Mouse (Mus musculus) layer of hippocampus, adult 9-10 months (tissue): ENCODE results near the gene S100a7a.

ENCODE experiments used
- DNase-seq: peaks from one replicate; pipeline ENCODE4 v3.0.0; 2022; ENCODE audit warnings: low spot score

The S100a7a gene

DNA sequence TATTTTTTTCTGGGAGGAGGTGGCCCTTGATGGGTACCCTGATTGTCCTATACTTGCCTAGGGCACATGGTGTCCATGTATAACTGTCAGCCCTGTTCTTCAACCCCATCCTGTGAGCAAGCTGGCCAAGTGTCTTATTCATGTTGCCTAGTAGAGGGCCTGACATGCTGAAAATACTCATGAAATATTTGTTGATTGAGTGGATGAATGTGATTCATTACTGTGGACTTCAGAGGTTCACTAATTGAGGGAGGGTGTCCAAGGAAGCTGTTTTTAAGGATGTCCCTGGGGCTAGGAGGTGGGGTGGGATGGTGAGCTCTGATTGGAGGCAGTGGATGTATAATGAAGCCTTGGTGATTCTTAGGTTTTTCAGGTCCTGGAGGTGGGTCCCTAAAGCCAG is at the start of gene S100a7a:
S100a7a (plus strand) TSS at position 301 of the 400 bp plus-strand sequence.
- DNase-seq = no peak

DNA sequence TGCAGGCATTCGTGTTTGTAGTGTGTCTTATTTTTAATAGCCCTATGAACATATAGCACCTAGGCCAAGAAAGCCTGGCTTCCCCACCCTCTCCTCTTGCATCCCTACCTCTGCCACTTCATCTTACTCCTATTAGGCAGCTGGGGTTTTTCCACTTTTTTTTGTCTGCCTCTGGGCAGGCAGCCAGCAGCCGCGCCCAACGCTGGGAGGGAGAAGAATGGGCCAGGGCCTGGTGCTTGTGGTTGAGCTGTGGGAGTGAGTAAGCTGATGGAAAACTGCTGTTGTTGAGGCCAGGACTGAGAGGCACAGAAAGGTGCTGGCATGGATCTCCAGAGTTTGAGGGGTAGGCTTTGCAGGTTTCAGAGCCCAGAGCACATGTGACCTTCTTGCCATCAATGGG is 49.4 kb upstream of the S100a7a start:
- DNase-seq = no peak

DNA sequence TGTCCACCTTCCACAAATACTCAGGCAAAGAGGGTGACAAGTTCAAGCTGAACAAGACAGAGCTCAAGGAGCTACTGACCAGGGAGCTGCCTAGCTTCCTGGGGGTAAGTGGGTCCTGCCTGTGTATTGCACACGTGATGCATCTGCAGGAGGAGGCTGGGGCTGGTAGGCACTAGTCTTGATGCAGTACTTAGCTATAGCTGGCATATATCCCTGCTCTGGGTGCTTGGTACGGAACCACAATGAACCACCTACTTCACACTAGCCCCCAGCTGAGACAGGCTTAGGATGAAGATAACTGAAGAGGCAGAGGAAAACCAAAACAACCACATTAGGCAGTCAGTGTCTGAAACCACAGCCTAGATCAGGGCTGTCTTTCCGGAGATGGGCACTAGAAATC is 48.8 kb upstream of the S100a7a start:
- DNase-seq = no peak

DNA sequence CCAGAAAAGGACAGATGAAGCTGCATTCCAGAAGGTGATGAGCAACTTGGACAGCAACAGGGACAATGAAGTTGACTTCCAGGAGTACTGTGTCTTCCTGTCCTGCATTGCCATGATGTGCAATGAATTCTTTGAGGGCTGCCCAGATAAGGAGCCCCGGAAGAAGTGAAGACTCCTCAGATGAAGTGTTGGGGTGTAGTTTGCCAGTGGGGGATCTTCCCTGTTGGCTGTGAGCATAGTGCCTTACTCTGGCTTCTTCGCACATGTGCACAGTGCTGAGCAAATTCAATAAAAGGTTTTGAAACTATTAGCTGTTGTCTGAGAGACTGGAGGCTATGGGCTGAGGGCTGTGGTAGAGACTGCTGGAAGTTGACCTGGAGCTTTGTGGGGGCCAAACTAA is 48.1 kb upstream of the S100a7a start:
- DNase-seq = no peak

DNA sequence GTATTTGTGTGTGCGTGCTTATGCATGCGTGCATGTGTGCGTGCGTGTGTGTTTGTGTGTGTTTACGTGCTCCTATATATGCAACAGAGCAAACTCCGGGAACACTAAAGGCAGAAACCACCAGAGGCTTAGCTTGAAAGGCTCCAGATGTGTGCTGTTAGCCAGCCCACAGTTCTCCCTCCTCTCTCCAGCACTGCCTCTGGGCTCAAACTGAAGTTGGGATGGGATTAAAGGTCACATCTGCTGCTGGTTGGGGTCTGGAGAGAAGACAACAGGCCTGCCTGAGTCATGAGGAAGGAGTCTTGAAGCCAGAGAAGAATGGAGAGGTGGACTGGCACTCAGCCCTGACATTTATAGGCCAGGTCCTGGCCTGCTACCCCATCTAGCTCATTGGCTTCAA is 47.6 kb upstream of the S100a7a start:
- DNase-seq = no peak

DNA sequence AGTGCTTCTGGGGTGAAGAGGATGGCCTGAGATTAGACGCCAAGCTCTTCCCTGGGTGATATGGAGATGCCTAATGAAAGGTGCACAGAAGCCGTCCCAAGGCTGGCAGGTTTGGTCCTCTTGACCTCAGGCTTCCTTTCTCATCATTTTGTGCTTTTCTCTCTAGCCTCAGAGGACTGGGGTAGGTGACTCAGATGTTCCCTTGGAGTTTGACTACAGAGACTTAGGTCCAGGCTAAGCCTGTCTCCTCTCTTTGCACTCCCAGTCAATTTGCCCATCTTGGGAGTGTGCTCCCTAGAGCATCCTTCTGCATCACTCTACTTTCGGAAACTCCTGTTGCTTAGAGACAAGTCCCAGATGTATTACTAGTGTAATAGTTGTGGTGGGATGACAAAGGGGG is 46.5 kb upstream of the S100a7a start:
- DNase-seq = no peak

DNA sequence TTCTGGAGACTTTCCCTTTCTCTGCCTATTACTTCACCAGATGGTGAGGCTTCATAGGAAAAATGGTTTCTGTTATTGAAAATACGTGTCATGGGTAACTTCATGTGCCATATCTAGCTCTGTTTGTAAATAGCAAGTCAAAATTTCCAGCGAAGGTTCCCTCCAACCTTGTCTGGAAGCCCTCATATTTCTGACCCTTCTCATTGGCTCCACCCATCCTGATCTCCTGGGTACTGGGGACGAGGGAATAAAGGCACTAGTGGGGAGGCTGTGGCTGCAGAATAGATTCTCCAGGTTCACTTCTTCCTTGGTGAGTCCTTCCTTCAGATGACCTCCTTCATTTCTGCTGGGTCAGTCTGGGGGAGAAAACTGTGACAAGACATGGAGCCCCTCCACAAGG is 45.6 kb upstream of the S100a7a start, which contains the start of gene S100a5:
S100a5 (plus strand) TSS at position 301 of the 400 bp plus-strand sequence.
- DNase-seq = no peak

DNA sequence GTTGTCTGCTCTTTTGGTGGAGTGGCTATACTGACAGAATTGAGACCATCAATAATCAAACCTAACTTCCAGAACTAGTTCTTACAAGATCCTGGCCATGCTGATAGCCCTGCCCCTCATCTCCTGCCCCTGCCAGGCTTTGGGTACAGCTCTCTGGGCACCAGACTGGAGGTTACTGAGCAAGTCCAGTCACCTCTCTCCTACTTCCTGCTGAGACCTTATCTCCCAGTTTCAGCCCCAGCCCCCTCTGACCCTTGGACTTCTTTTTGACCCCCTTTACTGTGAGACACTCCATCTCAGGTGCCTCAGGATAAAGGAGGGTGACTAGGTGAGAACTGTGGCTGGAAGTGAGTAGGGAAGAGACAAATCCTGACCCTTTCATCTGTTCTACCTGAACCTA is 44.7 kb upstream of the S100a7a start:
- DNase-seq = no peak

DNA sequence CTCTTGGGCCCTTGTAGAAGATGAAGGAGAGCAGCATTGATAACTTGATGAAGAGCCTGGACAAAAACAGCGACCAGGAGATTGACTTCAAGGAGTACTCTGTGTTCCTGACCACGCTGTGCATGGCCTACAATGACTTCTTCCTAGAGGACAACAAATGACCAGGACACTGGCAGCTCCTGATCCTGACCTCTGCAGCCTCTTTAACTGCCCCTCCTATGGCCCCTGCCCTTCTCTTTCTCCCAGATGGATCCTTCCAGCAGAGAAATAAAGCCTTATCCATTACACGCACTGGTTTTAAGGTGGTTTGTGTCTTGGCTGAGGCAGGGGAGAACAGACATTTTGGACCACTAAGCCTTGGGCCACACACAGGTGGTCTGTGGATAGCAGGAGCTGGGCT is 42.3 kb upstream of the S100a7a start:
- DNase-seq = no peak

DNA sequence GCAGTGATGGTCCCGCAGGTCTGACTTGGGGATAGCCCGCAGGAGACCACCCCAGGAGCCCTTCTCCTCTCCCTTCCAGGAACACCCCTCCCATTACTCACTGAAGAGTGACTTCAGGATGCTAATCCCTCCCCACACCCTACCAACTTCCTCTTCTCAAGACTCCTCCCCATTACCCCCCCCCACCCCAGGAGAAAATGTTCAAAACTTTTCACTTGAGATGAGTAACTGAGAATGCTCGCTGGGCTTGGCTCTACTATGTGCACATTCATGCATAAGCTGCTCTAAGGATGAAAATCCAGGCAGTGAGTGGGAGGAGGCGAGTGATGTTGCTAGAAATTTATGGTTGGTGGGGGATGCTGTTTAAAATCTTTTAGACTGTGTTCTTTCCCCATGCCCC is 41.8 kb upstream of the S100a7a start:
- no peak for DNase-seq

DNA sequence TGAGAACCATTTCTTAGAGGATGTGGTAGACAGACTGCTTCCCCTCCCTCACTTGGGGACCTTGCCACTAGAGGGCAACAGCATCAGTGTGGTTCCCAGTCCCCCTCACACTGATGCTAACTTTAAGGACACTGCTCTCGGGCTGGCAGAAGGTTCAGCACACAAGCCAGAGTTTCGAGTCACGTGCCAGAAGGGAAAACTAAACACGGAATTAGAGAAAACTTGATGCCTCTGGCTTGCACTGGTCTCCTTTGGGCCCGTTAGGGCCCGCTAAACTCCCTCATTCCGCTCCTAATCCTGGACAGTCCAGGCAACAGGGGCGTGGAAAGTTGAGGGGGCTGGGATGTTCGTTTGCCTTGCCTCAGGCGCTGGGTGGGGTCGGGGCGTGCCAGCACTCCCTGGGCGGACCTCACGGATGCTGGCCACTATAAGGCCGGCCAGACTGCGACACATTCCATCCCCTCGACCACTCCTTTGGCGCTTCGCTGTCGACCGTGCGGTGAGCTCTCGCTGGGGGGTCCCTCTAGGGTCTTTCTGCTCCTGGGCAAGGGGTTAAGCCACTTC is 41.0 kb upstream of the S100a7a start, which contains the start of gene S100a6:
S100a6 (plus strand) TSS at position 155 of the 564 bp plus-strand sequence.
- DNase-seq = no peak

DNA sequence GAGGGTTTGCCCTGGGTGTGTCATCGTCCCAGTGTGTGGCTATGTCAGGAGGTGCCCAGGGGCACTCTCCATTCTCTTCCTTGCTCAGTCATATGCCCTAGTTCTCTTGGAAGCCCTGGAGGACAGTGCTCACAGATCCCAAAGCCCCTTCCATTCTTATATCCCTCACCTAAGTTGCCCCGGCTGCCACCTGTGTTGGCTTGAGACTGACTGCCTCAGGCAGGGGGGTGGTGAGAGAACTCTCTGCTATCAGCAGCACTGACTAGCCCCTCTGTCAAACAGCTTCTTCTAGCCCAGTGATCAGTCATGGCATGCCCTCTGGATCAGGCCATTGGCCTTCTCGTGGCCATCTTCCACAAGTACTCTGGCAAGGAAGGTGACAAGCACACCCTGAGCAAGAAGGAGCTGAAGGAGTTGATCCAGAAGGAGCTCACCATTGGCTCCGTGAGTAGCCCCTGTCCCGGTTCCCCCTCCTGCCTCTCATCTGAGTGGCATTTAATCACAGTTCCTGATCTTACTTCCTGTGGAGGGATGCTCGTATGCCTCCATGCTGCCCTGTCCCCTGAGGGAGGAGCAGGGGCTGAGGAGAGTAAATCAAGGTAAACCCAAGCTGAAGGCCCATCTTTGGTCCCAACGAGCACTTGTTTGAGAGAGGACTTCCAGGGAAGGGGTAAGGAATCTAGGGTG is 40.2 kb upstream of the S100a7a start:
- DNase-seq = no peak

DNA sequence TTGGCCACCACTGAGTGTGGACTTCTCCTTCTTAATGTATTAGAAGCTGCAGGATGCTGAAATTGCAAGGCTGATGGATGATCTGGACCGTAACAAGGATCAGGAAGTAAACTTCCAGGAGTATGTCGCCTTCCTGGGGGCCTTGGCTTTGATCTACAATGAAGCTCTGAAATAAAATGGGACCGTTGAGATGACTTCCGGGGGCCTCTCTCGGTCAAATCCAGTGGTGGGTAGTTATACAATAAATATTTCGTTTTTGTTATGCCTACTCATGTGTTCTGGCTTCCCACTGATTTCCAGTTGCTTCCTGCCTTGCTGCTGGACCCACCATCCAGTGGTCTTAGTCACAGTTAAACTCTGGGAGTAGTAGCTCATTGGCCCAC is 39.7 kb upstream of the S100a7a start:
- DNase-seq = no peak

DNA sequence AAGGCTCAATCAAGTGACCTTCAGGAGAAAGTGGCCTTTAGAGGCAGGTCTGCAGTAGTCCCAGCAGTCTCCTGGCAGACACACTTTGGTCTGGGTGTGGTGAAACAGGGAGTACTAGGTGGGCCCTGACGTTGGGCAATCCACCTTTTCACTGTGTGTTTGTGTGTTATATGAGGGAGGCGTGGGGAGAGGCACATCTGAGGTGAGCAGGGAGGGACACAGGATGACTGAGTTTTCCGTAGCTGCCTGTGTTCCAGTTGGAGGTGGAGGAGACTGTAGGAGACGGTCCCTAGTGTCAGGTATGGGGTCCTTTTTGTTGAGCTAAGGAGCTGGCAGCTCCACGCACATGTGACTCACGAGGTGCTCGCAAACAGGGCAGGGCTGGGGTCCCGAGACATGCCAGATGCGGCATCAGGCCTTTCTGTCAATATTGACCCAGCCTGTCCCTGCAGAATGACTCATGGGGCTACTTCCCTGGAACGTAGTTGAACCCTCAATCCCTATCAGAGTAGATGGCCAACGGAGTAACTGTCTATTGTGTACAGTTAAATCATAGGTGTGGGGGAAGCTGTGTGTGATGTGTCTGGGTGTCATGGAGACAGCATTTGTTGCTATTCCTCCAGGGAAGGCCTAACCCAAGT is 39.1 kb upstream of the S100a7a start:
- DNase-seq = no peak

DNA sequence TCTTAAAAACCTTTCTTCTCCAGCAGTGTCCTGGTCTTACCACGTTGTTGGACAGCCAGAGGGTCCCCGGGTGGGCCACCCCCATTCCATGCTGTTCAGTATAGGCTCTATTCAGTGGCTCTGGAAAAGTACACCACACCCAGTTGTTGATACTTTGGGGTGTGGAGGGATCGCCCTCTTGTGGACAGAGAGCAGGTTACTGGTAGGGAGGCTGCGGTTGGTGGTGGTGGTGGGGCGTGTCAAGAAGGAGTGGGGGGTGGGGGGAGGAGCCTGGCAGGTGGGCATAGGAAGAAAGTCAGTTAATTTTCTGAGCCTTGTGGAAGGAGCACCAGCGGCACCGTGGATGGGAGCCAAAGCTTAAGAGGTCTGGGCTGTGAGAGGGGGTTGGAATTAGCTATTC is 38.4 kb upstream of the S100a7a start:
- peak; percentile 65 for DNase-seq

DNA sequence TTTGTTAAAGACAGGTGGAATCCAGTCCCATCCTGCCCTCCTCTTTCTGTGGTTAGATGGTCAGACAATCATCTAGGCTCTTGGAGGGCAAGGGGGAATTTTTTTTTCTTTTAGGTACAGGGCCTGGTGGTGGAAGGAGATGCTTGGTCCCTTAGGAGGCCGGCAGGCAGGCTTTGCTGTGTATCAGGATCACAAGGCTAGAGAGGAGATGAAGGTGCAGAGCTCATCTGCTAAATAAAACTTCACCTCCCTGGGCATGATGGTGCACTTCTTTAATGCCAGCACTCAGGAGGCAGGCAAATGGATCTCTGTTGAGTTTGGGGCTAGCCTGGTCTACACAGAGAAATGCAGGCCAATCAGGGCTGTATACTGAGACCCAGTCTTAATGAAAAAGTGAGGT is 37.9 kb upstream of the S100a7a start:
- no peak for DNase-seq

DNA sequence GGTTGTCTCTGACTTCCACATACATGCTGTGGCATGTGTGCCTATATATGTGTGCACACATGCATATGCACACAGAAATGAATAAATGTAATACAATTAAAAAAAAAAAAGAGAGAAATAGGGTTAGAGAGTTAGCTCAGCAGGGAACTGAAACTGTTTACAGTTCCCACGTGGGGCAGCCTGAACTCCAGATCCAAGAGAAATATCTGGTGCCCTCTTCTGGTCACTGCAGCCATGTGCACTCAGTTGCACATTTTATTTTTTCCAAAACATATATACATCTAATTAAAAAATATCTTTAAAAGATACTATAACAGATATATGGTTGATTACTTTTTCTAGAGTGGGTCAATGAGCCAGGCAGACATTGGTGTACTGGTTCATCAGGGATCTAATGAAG is 36.2 kb upstream of the S100a7a start:
- no peak for DNase-seq

DNA sequence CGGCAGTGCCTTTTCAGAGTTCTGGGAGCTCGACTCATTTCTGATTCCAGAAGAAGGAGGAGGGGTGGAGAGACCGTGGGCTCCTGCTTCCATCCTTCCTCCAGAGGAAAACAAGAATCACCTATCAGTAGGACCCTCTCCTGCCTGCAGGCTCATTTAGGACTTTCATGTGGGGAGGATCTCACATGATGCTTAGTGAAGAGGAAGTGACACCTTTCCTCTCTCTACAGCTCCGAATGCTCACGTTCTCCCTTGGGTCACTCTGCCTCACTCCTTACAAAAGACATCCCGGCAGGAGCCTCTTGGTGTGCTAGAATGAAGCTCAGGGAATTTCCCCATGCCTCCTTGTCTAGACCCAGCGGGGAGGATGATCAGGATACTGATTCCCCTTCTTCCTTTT is 32.3 kb upstream of the S100a7a start:
- DNase-seq = no peak

DNA sequence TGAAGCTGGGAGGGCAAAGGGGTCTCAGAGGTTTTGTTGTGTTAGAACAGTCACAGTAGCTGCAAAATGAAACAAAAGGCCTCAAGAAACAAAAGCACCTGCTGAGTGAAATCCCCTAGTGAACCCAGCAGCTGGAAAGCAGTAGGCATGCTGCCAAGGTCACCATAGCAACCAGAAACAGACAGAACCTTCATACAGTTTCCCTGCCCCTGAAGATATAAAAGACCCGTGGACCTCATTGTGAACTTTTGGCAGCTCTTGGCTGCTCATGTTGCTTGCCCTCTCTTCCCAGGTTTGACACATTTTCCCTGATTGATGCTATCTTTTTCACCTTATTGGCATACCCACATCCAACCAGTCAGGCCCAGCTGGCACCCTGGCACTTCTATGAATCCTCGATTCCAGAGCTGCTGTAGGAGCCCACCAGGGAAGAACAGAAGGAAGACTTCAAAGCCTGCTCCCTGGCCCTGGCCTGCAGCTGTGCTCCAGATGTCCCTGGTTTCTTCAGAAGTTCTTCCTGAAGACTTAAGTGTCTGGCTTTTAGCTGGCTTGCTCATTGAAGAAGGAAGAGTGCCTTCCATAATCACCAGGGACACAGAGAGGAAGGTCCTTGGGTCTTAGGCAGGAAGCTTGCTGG is 30.3 kb upstream of the S100a7a start:
- DNase-seq = no peak

DNA sequence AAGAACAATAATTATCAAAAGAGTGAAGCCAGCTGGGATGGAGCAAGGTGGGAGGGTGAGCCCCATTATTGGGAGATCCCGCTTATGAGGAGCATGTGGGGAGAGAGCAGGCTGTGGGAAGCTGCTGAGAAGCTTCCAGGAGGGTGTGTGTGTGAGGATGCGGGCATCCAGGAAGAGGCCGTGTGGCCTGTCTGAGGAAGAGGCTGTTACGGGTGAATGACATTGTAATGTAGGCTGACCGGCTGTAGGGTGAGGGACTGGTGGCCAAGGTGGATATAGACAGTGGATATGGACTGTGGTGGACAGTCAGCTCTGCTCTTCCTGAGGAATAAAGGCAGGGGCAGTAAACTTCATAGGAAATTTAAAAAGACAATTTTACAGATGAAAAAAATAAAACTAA is 28.3 kb upstream of the S100a7a start:
- DNase-seq = no peak

DNA sequence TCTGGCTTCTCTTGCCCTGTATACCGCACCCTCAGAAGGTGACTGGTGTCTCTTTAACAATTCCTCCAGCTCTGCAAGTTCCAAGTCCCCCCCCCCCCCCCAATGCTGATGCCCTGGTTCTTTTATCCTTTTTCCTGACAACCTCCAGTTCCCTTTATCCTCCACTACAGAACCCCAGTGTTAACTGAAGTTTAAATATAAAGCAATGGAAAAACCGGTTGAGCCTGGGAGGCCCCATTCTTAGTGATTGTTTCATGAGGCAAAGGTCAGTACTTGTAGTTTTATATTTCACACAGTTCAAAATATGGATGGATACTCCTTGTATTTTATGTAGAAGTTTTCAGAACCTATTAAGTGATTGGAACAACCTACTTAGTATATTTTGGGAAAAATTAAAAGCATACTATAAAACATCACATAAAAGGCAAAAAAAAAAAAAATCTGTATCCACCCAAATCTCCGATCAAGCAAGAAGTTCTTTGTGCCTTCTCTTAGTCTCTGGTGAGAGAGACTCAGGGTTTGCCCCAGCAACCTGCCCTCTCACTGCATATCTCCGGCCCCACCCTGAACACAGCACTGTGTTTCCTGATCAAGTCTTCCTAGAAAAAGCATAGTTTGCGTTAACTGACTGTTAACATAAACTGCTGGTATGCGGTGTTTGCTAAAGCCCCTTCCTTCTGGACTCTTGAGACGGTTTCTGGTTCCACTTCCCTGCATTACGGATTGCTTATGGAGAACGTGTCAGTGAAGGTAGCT is 27.4 kb upstream of the S100a7a start:
- DNase-seq = no peak

DNA sequence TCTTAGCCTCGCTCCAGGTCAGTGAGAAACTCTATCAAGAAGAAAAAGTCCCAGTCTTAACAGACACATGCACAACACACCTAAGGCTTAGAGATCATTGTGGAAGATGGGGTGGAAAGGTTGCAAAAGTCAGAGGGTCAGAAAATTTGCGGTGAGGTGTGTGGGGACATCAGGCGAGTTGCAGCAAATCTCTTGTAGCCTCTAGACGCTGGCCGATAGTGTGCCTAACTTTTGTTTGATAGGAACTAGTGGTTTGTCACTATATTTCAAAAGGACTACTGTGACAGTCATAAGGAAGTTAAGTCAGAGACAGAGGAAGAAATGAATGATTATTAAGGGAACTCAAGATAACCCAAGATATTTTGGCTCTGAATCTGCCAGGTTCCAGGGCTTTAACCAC is 26.5 kb upstream of the S100a7a start:
- no peak for DNase-seq
